Mouse (Mus musculus) brain, embryonic 14.5 days (tissue): Measurements from ENCODE around the gene 2010300C02Rik.

ENCODE experiments used
- CTCF ChIP-seq: fragments of 200-500 bp; IDR thresholded peaks from 2 replicates; pipeline ENCODE4 v1.5.1; 2012; ENCODE audit warnings: inconsistent platforms, mild to moderate bottlenecking, moderate library complexity, borderline replicate concordance; ENCODE audit not compliant: insufficient read depth, insufficient read length; ENCODE audit errors: extremely low read depth
- POLR2A ChIP-seq: fragments of 200-500 bp; IDR thresholded peaks from 2 replicates; pipeline ENCODE4 v1.6.1; 2012; ENCODE audit warnings: mild to moderate bottlenecking, inconsistent platforms, borderline replicate concordance; ENCODE audit not compliant: poor library complexity, insufficient read depth, insufficient read length, severe bottlenecking; ENCODE audit errors: extremely low read depth

DNA sequence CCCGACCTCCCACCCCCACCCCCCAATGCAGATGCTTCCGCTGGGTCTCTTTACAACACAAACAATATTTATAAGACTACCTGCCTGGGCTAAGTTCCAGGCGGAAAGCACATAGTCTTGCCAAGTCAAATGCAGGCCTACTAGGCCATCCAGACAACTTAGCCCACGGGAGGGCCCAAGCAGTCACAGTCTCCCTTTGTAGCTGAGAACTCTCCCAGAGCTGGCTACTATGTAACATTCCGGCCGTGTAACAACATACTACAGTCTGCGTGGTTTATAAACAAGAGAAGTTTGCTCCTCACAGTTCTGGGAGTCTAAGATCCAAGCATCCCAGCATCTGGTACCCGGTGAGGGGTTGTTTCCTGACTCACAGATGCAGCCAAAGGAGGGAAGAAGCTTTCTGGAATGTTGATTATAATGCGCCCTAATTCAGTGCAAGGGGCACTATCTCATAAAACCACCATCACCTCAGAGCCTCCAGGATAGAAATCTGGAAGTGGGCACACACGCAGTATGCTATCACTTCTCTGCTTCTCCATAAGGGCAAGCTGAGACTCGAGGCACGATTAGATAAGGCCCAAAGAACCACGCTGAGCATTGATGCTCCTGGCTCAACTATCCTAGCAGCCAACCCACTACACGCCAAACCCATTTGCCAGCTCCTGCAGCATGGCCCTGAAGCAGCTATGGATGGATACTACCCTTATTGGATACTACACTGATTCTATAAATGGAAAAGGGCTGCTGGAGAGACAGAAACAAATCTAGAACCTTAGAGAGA, 2.3 kb downstream of the 2010300C02Rik start:
- no peak for TF ChIP-seq POLR2A
- no peak for TF ChIP-seq CTCF
